In genomic region chr4:128908586-128909377, GRCm38 (mm10) we compare ENCODE assay signal across 10 mouse cellular contexts. TPM values are rescaled to one million over a fixed set of nuclear protein-coding genes. Genes with fewer than 3 reads are reported as not detected.
DNase-seq lines count a peak whose midpoint lies in the region; ATAC-seq lines count a peak whose summit lies in the region.
"Had no signal": no experiment of that assay in that cellular context is flagged by ENCODE, and none has a peak within 500 bp of the region (broad histone marks: within the 10 kb centered on the region; RNA-seq: fewer than 3 reads in every experiment).

No protein-coding gene starts in this region.

- no peak overlapping the region for H3K27ac ChIP-seq in forebrain, embryonic 16.5 days (ENCODE audit: low read length)
- no peak overlapping the region for H3K27ac ChIP-seq in limb, embryonic 10.5 days
- H3K27ac ChIP-seq: embryonic facial prominence, embryonic 15.5 days; lung, embryonic 15.5 days had no signal

- H3K9me3 ChIP-seq in forebrain, embryonic 16.5 days (ENCODE audit: control insufficient read depth, low read length) = no peaks in the 10 kb centered on the region
- no peaks in the 10 kb centered on the region for H3K9me3 ChIP-seq in limb, embryonic 10.5 days (replicated peaks)
- H3K9me3 ChIP-seq: embryonic facial prominence, embryonic 15.5 days; lung, embryonic 15.5 days had no signal

- ATAC-seq in cerebellum, adult (ENCODE audit: insufficient number of reproducible peaks, low FRiP score, low TSS enrichment) = peak; percentile 40; the same call in 1 of the 2 replicates
- 0 out of 2 replicates have a peak, but pooled peaks have one; percentile 20 for ATAC-seq in forebrain, embryonic 16.5 days
- no peak for ATAC-seq in activated CD4-positive, CD25-positive, alpha-beta regulatory T cell, adult 4 months

- WGBS in forebrain, embryonic 16.5 days = 62% methylated on average over 24 of the region's 24 CpGs
- 65% methylated on average over 24 of the region's 24 CpGs for WGBS in limb, embryonic 10.5 days

- no peak overlapping the region for H3K4me3 ChIP-seq in forebrain, embryonic 16.5 days (replicated peaks; ENCODE audit: low read length)
- no peak overlapping the region for H3K4me3 ChIP-seq in limb, embryonic 10.5 days
- H3K4me3 ChIP-seq: embryonic facial prominence, embryonic 15.5 days; lung, embryonic 15.5 days had no signal

- H3K36me3 ChIP-seq in forebrain, embryonic 16.5 days (ENCODE audit: control insufficient read depth, insufficient read depth) = no peaks in the 10 kb centered on the region
- peaks cover 19% of the 10 kb centered on the region for H3K36me3 ChIP-seq in limb, embryonic 10.5 days
- H3K36me3 ChIP-seq: lung, embryonic 15.5 days had no signal

- 0 out of 2 replicates have a peak, but pooled peaks cover 3% of the 10 kb centered on the region for H3K4me1 ChIP-seq in forebrain, embryonic 16.5 days (replicated peaks; ENCODE audit: control insufficient read depth, insufficient read depth, low read length)
- peaks cover 50% of the 10 kb centered on the region for H3K4me1 ChIP-seq in limb, embryonic 10.5 days

- H3K27me3 ChIP-seq in forebrain, embryonic 16.5 days (replicated peaks; ENCODE audit: control insufficient read depth, insufficient read depth, low read length) = no peaks in the 10 kb centered on the region
- H3K27me3 ChIP-seq in limb, embryonic 10.5 days (ENCODE audit: low read depth, poor library complexity, severe bottlenecking) = no peaks in the 10 kb centered on the region
- H3K27me3 ChIP-seq: embryonic facial prominence, embryonic 15.5 days; lung, embryonic 15.5 days had no signal

- H3K9ac ChIP-seq in forebrain, embryonic 16.5 days (replicated peaks; ENCODE audit: low read depth, low read length) = no peak overlapping the region
- H3K9ac ChIP-seq: embryonic facial prominence, embryonic 15.5 days; lung, embryonic 15.5 days had no signal

- DNase-seq in kidney, adult 18-20 months = peak; percentile 37
- no peak for DNase-seq in kidney, adult 8-10 months
- peak; percentile 71 for DNase-seq in ES-CJ7 (ENCODE audit: low read depth, low spot score)
- peak; percentile 71 for DNase-seq in limb, embryonic 10.5 days (ENCODE audit: low spot score)
- peak; percentile 63 for DNase-seq in neural tube, embryonic 10.5 days (ENCODE audit: extremely low spot score, low spot score)

- H3K4me2 ChIP-seq in forebrain, embryonic 16.5 days (ENCODE audit: low read length) = no peak overlapping the region
- H3K4me2 ChIP-seq: embryonic facial prominence, embryonic 15.5 days; lung, embryonic 15.5 days had no signal

RNA-seq across cellular contexts. Expression of gene Trim62, which starts 25.4 kb away (rescaled TPM):
- 9.3 and 10.9 TPM in 2 replicates for polyA plus RNA-seq in forebrain, embryonic 16.5 days (2015; fragmentation: Nextera tagmentation; extraction: Ambion mirVana)
- polyA plus RNA-seq in limb, embryonic 10.5 days (2016; fragmentation: Nextera tagmentation; extraction: Ambion mirVana) = 6.4 and 8.2 TPM in 2 replicates
- 1 to 10 TPM in 1 of 2 experiments, under 1 TPM in 1; 0.96 to 1.6 TPM for polyA plus RNA-seq in activated CD4-positive, CD25-positive, alpha-beta regulatory T cell, adult 4 months (2017; shearing (Covaris generic))

RNA-seq across cellular contexts. Expression of gene Azin2, which starts 53.5 kb away (rescaled TPM):
- 9.8 and 10.3 TPM in 2 replicates for polyA plus RNA-seq in forebrain, embryonic 16.5 days (2015; fragmentation: Nextera tagmentation; extraction: Ambion mirVana)
- 9.8 and 15.4 TPM in 2 replicates for polyA plus RNA-seq in limb, embryonic 10.5 days (2016; fragmentation: Nextera tagmentation; extraction: Ambion mirVana)
- under 1 TPM in 1 of 2 experiments, not detected in 1; 0.34 TPM for polyA plus RNA-seq in activated CD4-positive, CD25-positive, alpha-beta regulatory T cell, adult 4 months (2017; shearing (Covaris generic))

Comparison
In these comparisons a context has a peak if more than half of its experiments do, and no peak if none do; other contexts are left out.
1. DNase-seq: peak in kidney, adult 18-20 months (single experiment), ES-CJ7 (single experiment), limb, embryonic 10.5 days (single experiment) and neural tube, embryonic 10.5 days (single experiment); none in kidney, adult 8-10 months (0 of 2).